Mouse (Mus musculus) heart, embryonic 14.5 days (tissue): ENCODE data around the gene Nmt1. TPM values are rescaled to one million over a fixed set of nuclear protein-coding genes. Genes with fewer than 3 reads are reported as not detected.

ENCODE experiments used
- ATAC-seq: fragments of 200-750 bp; cut with Nextera tagmentation; 2 replicates; pipeline ENCODE4 v1.8.0; 2017; ENCODE audit warnings: low read depth, moderate TSS enrichment; ENCODE audit not compliant: insufficient number of reproducible peaks, insufficient read depth, low FRiP score
- H3K27ac ChIP-seq, 2 experiments: fragments of 200-500 bp in 1 of 2; fragments of 300-500 bp in 1 of 2; sonication (generic) in 1 of 2; replicated peaks in 1 of 2; 2 replicates each; pipeline ENCODE4 v1.5.1; 2012 to 2014; ENCODE audit warnings: low read depth in 2 of 2, low read length in 2 of 2, control low read depth in 1 of 2, mild to moderate bottlenecking in 1 of 2, mixed read lengths in 1 of 2; ENCODE audit not compliant: control insufficient read depth in 1 of 2, insufficient read depth in 1 of 2
- H3K27me3 ChIP-seq: fragments of 300-500 bp; sonication (generic); 2 replicates; pipeline ENCODE4 v1.6.1; 2014; ENCODE audit warnings: mild to moderate bottlenecking, low read length, control low read depth; ENCODE audit not compliant: control insufficient read depth, insufficient read depth
- H3K36me3 ChIP-seq: fragments of 300-500 bp; sonication (generic); 2 replicates; pipeline ENCODE4 v1.6.1; 2014; ENCODE audit warnings: mild to moderate bottlenecking, control low read depth, low read length, mixed read lengths; ENCODE audit not compliant: control insufficient read depth, insufficient read depth
- H3K4me1 ChIP-seq, 2 experiments: fragments of 200-500 bp in 1 of 2; fragments of 300-500 bp in 1 of 2; sonication (generic) in 1 of 2; 2 replicates each; pipeline ENCODE4 v1.6.1; 2012 to 2014; ENCODE audit warnings: low read length in 2 of 2, control low read depth in 1 of 2, mixed read lengths in 1 of 2; ENCODE audit not compliant: control insufficient read depth in 2 of 2, insufficient read depth in 2 of 2
- H3K4me2 ChIP-seq: fragments of 300-500 bp; sonication (generic); 2 replicates; pipeline ENCODE4 v1.6.1; 2014; ENCODE audit warnings: mild to moderate bottlenecking, low read length
- H3K4me3 ChIP-seq, 2 experiments: fragments of 200-500 bp in 1 of 2; fragments of 300-500 bp in 1 of 2; sonication (generic) in 1 of 2; 2 replicates each; pipeline ENCODE4 v1.5.1; 2012 to 2014; ENCODE audit warnings: low read length in 2 of 2, mild to moderate bottlenecking in 2 of 2, control low read depth in 1 of 2, low read depth in 1 of 2, moderate library complexity in 1 of 2; ENCODE audit not compliant: control insufficient read depth in 1 of 2, insufficient read depth in 1 of 2
- H3K9ac ChIP-seq: fragments of 300-500 bp; sonication (generic); 2 replicates; pipeline ENCODE4 v1.6.1; 2014; ENCODE audit warnings: mild to moderate bottlenecking, low read length
- H3K9me3 ChIP-seq: fragments of 300-500 bp; sonication (generic); 2 replicates; pipeline ENCODE4 v1.6.1; 2016; ENCODE audit warnings: low read length, control low read depth; ENCODE audit not compliant: control insufficient read depth
- WGBS: fragments of 180-500 bp; shearing (Covaris S2); extraction: QIAGEN DNeasy Blood & Tissue Kit; methylation state at CpG from one replicate; pipeline ENCODE4 v1.1.7; 2014; 5-methylcytosine and 5-hydroxymethylcytosine counted together
- polyA plus RNA-seq: library from polyadenylated mRNA; unstranded; fragments of >200 nt; fragmentation: Nextera tagmentation; extraction: Ambion mirVana; gene quantifications from 2 replicates; pipeline ENCODE4 v1.2.1, GENCODE M21; 2014

Nmt1 gene
- polyA plus RNA-seq, 1 experiment from 2014 or later = 51.7 TPM

GRCm38 (mm10) chr11:103069731-103070130 is 41.7 kb downstream of the Nmt1 start:
- no peaks in the 10 kb centered on the region for H3K9me3 ChIP-seq
- H3K9ac ChIP-seq = no peak overlapping the region
- WGBS = 98% methylated on average over 2 of the region's 2 CpGs
- ATAC-seq = no peak
- no peaks in the 10 kb centered on the region for H3K27me3 ChIP-seq
- no peak overlapping the region for H3K27ac ChIP-seq
- no peak overlapping the region for H3K4me2 ChIP-seq
- H3K36me3 ChIP-seq = peaks cover 85% of the 10 kb centered on the region
- H3K4me1 ChIP-seq = peaks cover 11 to 30% of the 10 kb centered on the region in 2 experiments
- H3K4me3 ChIP-seq = no peak overlapping the region

- Histone ChIP-seq H3K4me2 (no peak overlapping the region), H3K27ac (no peak overlapping the region), H3K36me3 (peaks cover 81% of the 10 kb centered on the region), H3K9ac (no peak overlapping the region), H3K27me3 (no peaks in the 10 kb centered on the region), H3K4me1 (peaks cover 15 to 36% of the 10 kb centered on the region in 2 experiments), H3K9me3 (no peaks in the 10 kb centered on the region), H3K4me3 (no peak overlapping the region)
- no peak for ATAC-seq
- WGBS = 90% methylated on average over 10 of the region's 10 CpGs
These were observed 42.4 kb downstream of the Nmt1 start for GRCm38 (mm10) chr11:103070322-103070880.

- Histone ChIP-seq H3K27me3 (no peaks in the 10 kb centered on the region), H3K4me1 (peaks cover 15 to 17% of the 10 kb centered on the region in 2 experiments), H3K4me3 (no peak overlapping the region), H3K36me3 (peaks cover 72% of the 10 kb centered on the region), H3K9ac (no peak overlapping the region), H3K27ac (no peak overlapping the region), H3K4me2 (no peak overlapping the region), H3K9me3 (no peaks in the 10 kb centered on the region)
- ATAC-seq = no peak
- WGBS = 67% methylated on average over 7 of the region's 7 CpGs
These were observed 45.7 kb downstream of the Nmt1 start for GRCm38 (mm10) chr11:103073671-103074070.

- no peak overlapping the region for H3K4me3 ChIP-seq
- peaks cover 15 to 17% of the 10 kb centered on the region in 2 experiments for H3K4me1 ChIP-seq
- no peak overlapping the region; the same call in 1 of the 2 replicates for H3K9ac ChIP-seq
- no peaks in the 10 kb centered on the region for H3K27me3 ChIP-seq
- 0 out of 2 replicates have a peak overlapping the region, but pooled peaks have one; percentile 24 for H3K4me2 ChIP-seq
- H3K9me3 ChIP-seq = no peaks in the 10 kb centered on the region
- no peak overlapping the region for H3K27ac ChIP-seq
- 61% methylated on average over 10 of the region's 10 CpGs for WGBS
- H3K36me3 ChIP-seq = peaks cover 67% of the 10 kb centered on the region
- ATAC-seq = no peak
These were observed 46.2 kb downstream of the Nmt1 start for GRCm38 (mm10) chr11:103074121-103074650.

- Histone ChIP-seq H3K4me2 (0 out of 2 replicates have a peak overlapping the region, but pooled peaks have one; percentile 24), H3K9ac (no peak overlapping the region; the same call in 1 of the 2 replicates), H3K9me3 (no peaks in the 10 kb centered on the region), H3K4me3 (no peak overlapping the region), H3K27me3 (0 out of 2 replicates have a peak, but pooled peaks cover 3% of the 10 kb centered on the region), H3K27ac (no peak overlapping the region), H3K36me3 (peaks cover 60% of the 10 kb centered on the region), H3K4me1 (peaks cover 15 to 17% of the 10 kb centered on the region in 2 experiments)
- 17% methylated on average over 10 of the region's 10 CpGs for WGBS
- ATAC-seq = no peak
These were observed 46.9 kb downstream of the Nmt1 start for GRCm38 (mm10) chr11:103074796-103075323.

- no peak for ATAC-seq
- Histone ChIP-seq H3K4me3 (no peak overlapping the region), H3K36me3 (peaks cover 49% of the 10 kb centered on the region), H3K27ac (no peak overlapping the region), H3K4me2 (no peak overlapping the region), H3K4me1 (peaks cover 18 to 28% of the 10 kb centered on the region in 2 experiments), H3K27me3 (0 out of 2 replicates have a peak, but pooled peaks cover 6% of the 10 kb centered on the region), H3K9me3 (no peaks in the 10 kb centered on the region), H3K9ac (no peak overlapping the region)
- 75% methylated on average over 7 of the region's 7 CpGs for WGBS
These were observed 48.0 kb downstream of the Nmt1 start for GRCm38 (mm10) chr11:103076010-103076409.

- Histone ChIP-seq H3K27ac (no peak overlapping the region), H3K4me1 (peaks cover 18 to 29% of the 10 kb centered on the region in 2 experiments), H3K36me3 (peaks cover 43% of the 10 kb centered on the region), H3K4me2 (no peak overlapping the region), H3K27me3 (0 out of 2 replicates have a peak, but pooled peaks cover 6% of the 10 kb centered on the region), H3K9ac (no peak overlapping the region), H3K4me3 (no peak overlapping the region), H3K9me3 (no peaks in the 10 kb centered on the region)
- no peak for ATAC-seq
- 86% methylated on average over 8 of the region's 8 CpGs for WGBS
These were observed 48.6 kb downstream of the Nmt1 start for GRCm38 (mm10) chr11:103076581-103076980.
